Mouse (Mus musculus): ENCODE measurements around the gene Erbb2.

The Erbb2 gene

GRCm38 (mm10) chr11:98385638-98386585, 26.4 kb upstream of the Erbb2 start, which contains the start of gene Pnmt:
Pnmt (plus strand) TSS chr11:98386450.
- CTCF ChIA-PET: no interaction called here

GRCm38 (mm10) chr11:98386596-98386995, 25.7 kb upstream of the Erbb2 start:
- CTCF ChIA-PET: no interaction called here

- CTCF ChIA-PET: interaction anchor here (0.6 kb wide), 1 partner anchor 144 kb away, joined by 4 read pairs; no protein-coding TSS in a partner anchor
These were observed 25.2 kb upstream of the Erbb2 start for GRCm38 (mm10) chr11:98387056-98387577.

- CTCF ChIA-PET: interaction anchor here (0.6 to 1.8 kb wide), 4 partner anchors 15 to 46 kb away, joined by 3 to 13 read pairs (median 5); no protein-coding TSS in a partner anchor
These were observed 24.0 kb upstream of the Erbb2 start for GRCm38 (mm10) chr11:98388282-98388681.

- CTCF ChIA-PET: interaction anchor here (0.8 to 1.8 kb wide), 5 partner anchors 16 to 68 kb away, joined by 3 to 5 read pairs (median 5); no protein-coding TSS in a partner anchor
These were observed 23.0 kb upstream of the Erbb2 start for GRCm38 (mm10) chr11:98389221-98389780.

- CTCF ChIA-PET: interaction anchor here (0.8 to 1.8 kb wide), 2 partner anchors 48 to 67 kb away, joined by 3 to 5 read pairs; no protein-coding TSS in a partner anchor
These were observed 22.1 kb upstream of the Erbb2 start for GRCm38 (mm10) chr11:98390141-98390540.

GRCm38 (mm10) chr11:98392034-98392433, 20.2 kb upstream of the Erbb2 start:
- CTCF ChIA-PET: interaction anchor here (0.7 kb wide), 1 partner anchor 13 kb away, joined by 4 read pairs; no protein-coding TSS in a partner anchor

- CTCF ChIA-PET: interaction anchor here (0.7 kb wide), 1 partner anchor 14 kb away, joined by 4 read pairs; no protein-coding TSS in a partner anchor
These were observed 19.6 kb upstream of the Erbb2 start for GRCm38 (mm10) chr11:98392645-98393044.

GRCm38 (mm10) chr11:98393317-98393716, 19.0 kb upstream of the Erbb2 start:
- CTCF ChIA-PET: no interaction called here

- CTCF ChIA-PET: no interaction called here
These were observed 18.0 kb upstream of the Erbb2 start for GRCm38 (mm10) chr11:98394301-98394700.

- CTCF ChIA-PET: interaction anchor here (0.6 kb wide), 1 partner anchor 419 kb away, joined by 3 read pairs; no protein-coding TSS in a partner anchor
These were observed 17.2 kb upstream of the Erbb2 start for GRCm38 (mm10) chr11:98395041-98395440.

- CTCF ChIA-PET: interaction anchor here (0.6 kb wide), 1 partner anchor 51 kb away, joined by 3 read pairs; no protein-coding TSS in a partner anchor
These were observed 14.3 kb upstream of the Erbb2 start for GRCm38 (mm10) chr11:98397946-98398345.

GRCm38 (mm10) chr11:98400161-98400726, 12.0 kb upstream of the Erbb2 start, which contains the start of gene Pgap3:
Pgap3 (minus strand) TSS chr11:98400490.
- CTCF ChIA-PET: interaction anchor here (0.6 kb wide), 1 partner anchor 147 kb away, joined by 3 read pairs; no protein-coding TSS in a partner anchor

- CTCF ChIA-PET: interaction anchor here (0.6 kb wide), 1 partner anchor 148 kb away, joined by 3 read pairs; no protein-coding TSS in a partner anchor
These were observed 11.5 kb upstream of the Erbb2 start for GRCm38 (mm10) chr11:98400816-98401215.

- CTCF ChIA-PET: no interaction called here
These were observed 5.6 kb upstream of the Erbb2 start for GRCm38 (mm10) chr11:98406621-98407020.

- CTCF ChIA-PET: no interaction called here
These were observed 3.4 kb upstream of the Erbb2 start for GRCm38 (mm10) chr11:98408872-98409271.

- CTCF ChIA-PET: interaction anchor here (0.6 kb wide), 1 partner anchor 318 kb away, joined by 10 read pairs; no protein-coding TSS in a partner anchor
These were observed 2.9 kb upstream of the Erbb2 start for GRCm38 (mm10) chr11:98409341-98409822.

GRCm38 (mm10) chr11:98412797-98413301, 579 bp downstream of the Erbb2 start:
- CTCF ChIA-PET: interaction anchor here (0.7 kb wide), 1 partner anchor 1806 kb away, joined by 4 read pairs; no protein-coding TSS in a partner anchor

- CTCF ChIA-PET: no interaction called here
These were observed 1.5 kb downstream of the Erbb2 start for GRCm38 (mm10) chr11:98413731-98414130.

GRCm38 (mm10) chr11:98414162-98414561, 1.9 kb downstream of the Erbb2 start:
- CTCF ChIA-PET: no interaction called here

- CTCF ChIA-PET: interaction anchor here (0.6 kb wide), 1 partner anchor 16 kb away, joined by 5 read pairs; no protein-coding TSS in a partner anchor
These were observed 4.8 kb downstream of the Erbb2 start for GRCm38 (mm10) chr11:98417074-98417473.

Measured in spleen, embryonic (tissue).